10 mouse cellular contexts compared by ENCODE assay signal in genomic region chr2:35490458-35491111, GRCm38 (mm10). TPM values are rescaled to one million over a fixed set of nuclear protein-coding genes. Genes with fewer than 3 reads are reported as not detected.
DNase-seq lines count a peak whose midpoint lies in the region; ATAC-seq and TF ChIP-seq lines count a peak whose summit lies in the region.
"Had no signal": no experiment of that assay in that cellular context is flagged by ENCODE, and none has a peak within 500 bp of the region (broad histone marks: within the 10 kb centered on the region; RNA-seq: fewer than 3 reads in every experiment).

No protein-coding gene starts in this region.

- no peak overlapping the region for H3K27ac ChIP-seq in kidney, embryonic 14.5 days (ENCODE audit: low read depth, low read length)
- no peak overlapping the region for H3K27ac ChIP-seq in midbrain, postnatal 0 days (ENCODE audit: low read depth, low read length)

- 30% methylated on average over 17 of the region's 17 CpGs for WGBS in kidney, embryonic 14.5 days
- 32% methylated on average over 17 of the region's 17 CpGs for WGBS in midbrain, postnatal 0 days

- H3K4me3 ChIP-seq in kidney, embryonic 14.5 days (ENCODE audit: low read length): no peak overlapping the region
- H3K4me3 ChIP-seq in midbrain, postnatal 0 days (ENCODE audit: low read depth, low read length): no peak overlapping the region

- H3K36me3 ChIP-seq in kidney, embryonic 14.5 days (ENCODE audit: control insufficient read depth, insufficient read depth, low read length): no peaks in the 10 kb centered on the region
- no peaks in the 10 kb centered on the region for H3K36me3 ChIP-seq in midbrain, postnatal 0 days (ENCODE audit: insufficient read depth, low read length)

- no peak for TF ChIP-seq CTCF in midbrain, postnatal 0 days (IDR thresholded peaks at IDR 0.05)

- H3K4me1 ChIP-seq in kidney, embryonic 14.5 days (ENCODE audit: control insufficient read depth, insufficient read depth, low read length): 0 out of 2 replicates have a peak, but pooled peaks cover 7% of the 10 kb centered on the region
- H3K4me1 ChIP-seq in midbrain, postnatal 0 days (ENCODE audit: insufficient read depth, low read length): no peaks in the 10 kb centered on the region

- H3K9me3 ChIP-seq in kidney, embryonic 14.5 days (ENCODE audit: control insufficient read depth, low read length): no peaks in the 10 kb centered on the region
- no peaks in the 10 kb centered on the region for H3K9me3 ChIP-seq in midbrain, postnatal 0 days (ENCODE audit: low read length)

- H3K9ac ChIP-seq in kidney, embryonic 14.5 days (ENCODE audit: low read depth, low read length): no peak overlapping the region
- no peak overlapping the region for H3K9ac ChIP-seq in midbrain, postnatal 0 days (replicated peaks; ENCODE audit: low read length, poor library complexity, severe bottlenecking)

- DNase-seq in kidney, postnatal 36 days: no peak
- peak; percentile 53 for DNase-seq in Muller cell, postnatal 12 days (ENCODE audit: inconsistent ontology term)
- DNase-seq in gonadal fat pad, adult 2 months (ENCODE audit: low read depth): peak; percentile 36
- no peak for DNase-seq in midbrain, postnatal 0 days (ENCODE audit: low spot score)
- no peak for DNase-seq in cerebellum, adult 8-10 months
- DNase-seq in layer of hippocampus, postnatal 36 days: no peak
- no peak for DNase-seq in layer of hippocampus, adult 11-12 months (ENCODE audit: low spot score)
- DNase-seq: cerebellum, adult 11-12 months; gastrocnemius, postnatal 36 days had no signal

- H3K4me2 ChIP-seq in kidney, embryonic 14.5 days (replicated peaks; ENCODE audit: low read depth, low read length): peak overlapping the region; percentile 21
- H3K4me2 ChIP-seq in midbrain, postnatal 0 days (ENCODE audit: low read depth, low read length, poor library complexity, severe bottlenecking): peak overlapping the region; percentile 22; the same call in 1 of the 2 replicates

- ATAC-seq in kidney, embryonic 14.5 days (ENCODE audit: low FRiP score, low TSS enrichment): no peak
- no peak for ATAC-seq in midbrain, postnatal 0 days (ENCODE audit: low FRiP score)

- no peaks in the 10 kb centered on the region for H3K27me3 ChIP-seq in kidney, embryonic 14.5 days (ENCODE audit: control insufficient read depth, insufficient read depth, low read length)
- no peaks in the 10 kb centered on the region for H3K27me3 ChIP-seq in midbrain, postnatal 0 days (ENCODE audit: insufficient read depth, low read length)

RNA-seq across cellular contexts. Expression of gene Ggta1, which starts 27.6 kb away (rescaled TPM):
- 10.3 and 21.5 TPM in 2 replicates for polyA plus RNA-seq in kidney, embryonic 14.5 days (2014; fragmentation: Nextera tagmentation; extraction: Ambion mirVana)
- polyA plus RNA-seq in gonadal fat pad, adult 2 months (2012; rRNA removed): 29.5 and 37.9 TPM in 2 replicates
- total RNA-seq in midbrain, postnatal 0 days (2014; rRNA removed): 5.1 and 5.4 TPM in 2 replicates
- 3.8 and 3.9 TPM in 2 replicates for polyA plus RNA-seq in midbrain, postnatal 0 days (2015; fragmentation: Nextera tagmentation; extraction: Ambion mirVana)
- 1 to 10 TPM; 1.7 to 2.6 TPM for total RNA-seq in layer of hippocampus, postnatal 36 days (2021)

Comparison
In these comparisons a context has a peak if more than half of its experiments do, and no peak if none do; other contexts are left out.
1. DNase-seq: peak in Muller cell, postnatal 12 days (single experiment) and gonadal fat pad, adult 2 months (single experiment); none in kidney, postnatal 36 days (0 of 2), midbrain, postnatal 0 days (single experiment), cerebellum, adult 8-10 months (single experiment), layer of hippocampus, postnatal 36 days (0 of 2) and layer of hippocampus, adult 11-12 months (single experiment).